Mouse (Mus musculus) heart, postnatal 10 days (tissue): ENCODE measurements around the gene Olfr556. TPM values are rescaled to one million over a fixed set of nuclear protein-coding genes. Genes with fewer than 3 reads are reported as not detected.
A peak's percentile ranks its signal among the peaks of the same experiment; 100 is the strongest.
"Not testable (repeated sequence)": the region's sequence is repeated elsewhere in the genome, so short reads cannot be mapped to it uniquely, and the experiment has no call there.

Experiments used
- DNase-seq, 2 experiments: peaks; one replicate each; pipeline ENCODE4 v3.0.0; 2021
- intact Hi-C: fragments of 180-260 bp; cut with DNase I; formaldehyde crosslinking; loops from one replicate; pipeline ENCODE4 v1.15.1; 2025
- total RNA-seq, 2 experiments: library from RNA; stranded (reverse); gene quantifications; 2 replicates each; pipeline ENCODE4 v1.2.3; 2021

Olfr556 gene
- total RNA-seq, result not detected

DNA sequence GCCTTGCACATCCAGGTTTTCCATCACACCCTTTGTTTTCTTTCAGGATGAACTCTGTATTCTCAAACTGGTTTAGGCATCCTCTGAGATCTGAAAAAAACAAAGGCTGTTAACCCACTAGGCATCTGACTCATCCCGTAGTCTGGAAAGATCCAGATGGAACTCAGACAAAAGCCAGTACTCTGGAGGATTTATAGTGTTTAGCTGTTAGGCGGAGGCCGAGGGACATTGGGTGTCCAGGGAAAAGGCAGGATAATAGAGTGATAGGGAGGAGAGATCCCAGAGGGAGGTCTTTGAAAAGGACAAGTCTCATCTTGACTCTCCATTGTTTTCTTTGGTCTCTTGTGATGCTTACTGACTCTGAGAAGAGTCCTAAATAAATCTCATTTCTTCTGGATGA, at the start of gene Olfr556:
Olfr556 (plus strand) TSS at position 301 of the 400 bp plus-strand sequence.
- DNase-seq, result no peak
- intact Hi-C loops, result loop anchor here (2.0 to 10.0 kb wide), 2 partner anchors 90 to 254 kb away; partner anchors contain the start of genes Olfr560 and Olfr78

DNA sequence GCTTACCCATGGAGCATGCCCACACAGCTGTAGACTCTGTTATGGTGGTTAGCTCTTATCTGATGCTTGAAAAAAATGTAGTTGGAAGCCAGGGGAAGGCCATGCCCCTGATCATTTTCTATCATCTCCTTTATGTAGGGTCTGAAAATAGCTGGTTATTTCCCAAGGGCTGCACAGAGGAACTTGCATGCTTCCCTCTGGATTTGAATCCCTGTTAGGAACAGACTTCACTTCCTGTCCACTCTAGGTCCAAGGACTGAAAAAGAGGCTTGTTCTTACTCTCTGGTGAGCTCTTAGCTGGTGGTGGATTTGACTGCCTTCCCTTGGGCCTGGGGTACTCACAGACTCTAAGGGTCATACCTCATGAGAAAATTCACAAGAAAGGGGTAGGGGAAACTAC, 46.6 kb upstream of the Olfr556 start, which contains the start of gene Olfr553:
Olfr553 (minus strand) TSS at position 101 of the 400 bp plus-strand sequence.
- intact Hi-C loops, result no loop called here
- no peak for DNase-seq

DNA sequence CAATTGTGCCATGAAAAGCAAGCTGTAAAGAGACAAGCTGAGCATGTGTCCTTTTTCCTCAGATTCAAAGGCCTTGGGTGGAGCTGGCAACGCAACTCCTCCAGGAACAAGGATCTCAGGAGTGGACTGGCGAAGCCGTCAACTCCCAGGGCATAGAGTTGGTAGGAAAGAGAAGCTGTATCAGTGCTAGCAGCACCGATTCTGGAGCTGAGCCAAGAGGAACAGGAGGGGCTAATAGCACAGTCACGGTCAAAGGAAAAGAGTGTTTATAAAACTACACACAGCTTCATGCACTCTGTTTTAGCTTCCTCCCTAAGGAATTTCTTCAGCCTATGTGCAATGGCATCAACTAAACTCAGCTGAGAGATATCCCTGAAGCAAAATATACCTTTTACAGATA, 45.1 kb upstream of the Olfr556 start:
- peak; percentile 7 to 27 for DNase-seq
- intact Hi-C loops, result no loop called here

DNA sequence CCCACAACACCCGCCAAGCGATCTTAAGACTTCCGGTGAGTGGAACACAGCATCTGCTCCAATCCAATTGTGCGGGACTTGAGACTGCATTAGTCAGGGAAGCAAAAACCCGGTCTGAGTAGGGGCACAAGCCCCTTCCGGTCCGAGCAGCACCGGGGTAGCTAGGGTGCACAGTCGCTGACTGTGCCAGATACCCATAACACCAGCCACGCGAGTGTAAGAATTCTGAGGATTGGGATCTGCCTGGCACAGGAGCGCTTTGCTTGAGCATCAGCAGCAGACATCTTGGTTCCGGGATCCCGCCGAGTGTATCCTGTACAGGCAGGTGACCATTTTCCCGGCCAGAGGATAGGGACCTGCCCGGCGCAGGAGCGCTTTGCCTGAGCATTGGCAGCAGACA, 44.3 kb upstream of the Olfr556 start:
- intact Hi-C loops, DNase-seq: not testable (repeated sequence)

DNA sequence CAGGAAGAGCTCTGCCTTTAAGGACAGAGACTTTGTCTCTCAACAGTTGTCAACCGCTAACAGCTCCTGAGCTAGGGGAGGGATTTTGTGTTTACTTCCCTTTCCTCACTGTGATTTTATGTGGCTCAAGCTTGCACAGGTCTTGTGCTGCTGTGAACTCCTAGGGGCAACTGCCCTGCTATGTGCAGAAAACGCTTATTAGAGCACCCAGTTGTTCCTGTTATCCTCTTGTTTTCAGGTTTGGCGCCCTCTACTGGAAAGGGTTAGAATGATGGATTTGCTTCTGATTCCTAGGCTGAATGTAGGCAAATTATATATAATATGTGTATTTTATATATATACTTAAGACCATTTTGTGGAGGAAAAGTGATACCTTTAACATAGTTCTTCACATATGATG, 28.0 kb upstream of the Olfr556 start:
- peak; percentile 49 to 70 for DNase-seq

DNA sequence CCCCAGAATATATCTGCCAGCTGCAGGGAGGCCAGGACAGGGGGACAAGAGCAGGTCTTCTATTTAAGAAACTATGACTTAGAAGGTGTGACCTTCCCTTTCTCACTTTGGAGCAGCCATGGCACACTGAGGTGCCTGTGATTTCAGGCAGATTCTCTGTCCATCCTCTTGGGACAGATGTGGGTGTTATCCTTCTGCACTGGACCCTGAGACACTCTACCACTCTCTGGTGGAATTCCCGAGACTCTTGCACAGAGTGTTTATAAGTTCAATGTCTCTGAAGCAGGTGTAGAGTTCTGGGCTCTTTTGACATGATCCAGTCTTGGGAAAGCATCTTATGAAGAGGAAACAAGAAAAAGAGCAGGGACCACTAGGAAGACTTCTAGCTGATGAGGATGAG, 26.6 kb upstream of the Olfr556 start, which contains the start of gene Olfr554:
Olfr554 (plus strand) TSS at position 301 of the 400 bp plus-strand sequence.
- no peak for DNase-seq
- intact Hi-C loops, result no loop called here

More for the DNA sequence above, 28.0 kb upstream of the Olfr556 start:
- intact Hi-C loops, result loop anchor here (1.0 kb wide), 1 partner anchor 123 kb away; no protein-coding TSS in a partner anchor

DNA sequence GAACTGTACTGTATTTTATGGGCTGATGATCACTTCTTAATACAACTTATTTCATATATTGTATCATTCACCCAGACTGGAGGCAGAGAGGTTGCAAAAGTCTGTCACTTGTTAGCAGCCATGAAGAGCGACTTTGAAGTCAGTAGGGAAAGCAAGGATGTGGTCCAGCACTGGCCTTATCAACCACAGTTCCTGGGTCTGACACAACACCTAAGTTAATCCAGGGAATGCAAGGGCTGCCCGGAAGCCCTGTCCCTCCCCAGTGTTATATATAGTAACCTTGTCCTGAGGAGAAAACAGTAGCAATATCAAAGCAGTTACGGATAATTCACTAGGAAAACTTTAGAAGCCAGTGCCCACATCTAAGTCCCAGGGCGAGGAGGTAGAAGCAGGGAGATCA, 19.8 kb upstream of the Olfr556 start:
- intact Hi-C loops, result not testable (repeated sequence)
- peak in 1 of 2 experiments; percentile 12 for DNase-seq

DNA sequence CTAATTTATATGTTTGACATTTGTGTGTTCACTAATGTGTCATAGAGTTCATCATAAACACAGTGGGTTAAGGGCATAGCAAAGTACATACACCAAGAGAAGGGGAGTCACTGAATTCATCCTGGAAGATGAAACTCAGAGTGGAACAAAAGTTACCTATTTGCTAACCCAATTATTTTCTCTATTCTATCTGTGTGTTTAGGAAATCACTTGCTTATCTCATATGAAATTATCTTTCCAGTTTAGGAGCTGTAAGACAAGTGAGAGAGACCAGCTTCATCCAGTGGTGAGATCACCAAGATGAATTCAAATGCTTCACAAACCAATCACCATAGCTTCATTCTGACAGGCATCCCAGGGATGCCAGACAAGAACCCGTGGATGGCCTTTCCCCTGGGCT, 6.2 kb upstream of the Olfr556 start, which contains the start of gene Olfr555:
Olfr555 (plus strand) TSS at position 301 of the 400 bp plus-strand sequence.
- no peak for DNase-seq
- intact Hi-C loops, result no loop called here

DNA sequence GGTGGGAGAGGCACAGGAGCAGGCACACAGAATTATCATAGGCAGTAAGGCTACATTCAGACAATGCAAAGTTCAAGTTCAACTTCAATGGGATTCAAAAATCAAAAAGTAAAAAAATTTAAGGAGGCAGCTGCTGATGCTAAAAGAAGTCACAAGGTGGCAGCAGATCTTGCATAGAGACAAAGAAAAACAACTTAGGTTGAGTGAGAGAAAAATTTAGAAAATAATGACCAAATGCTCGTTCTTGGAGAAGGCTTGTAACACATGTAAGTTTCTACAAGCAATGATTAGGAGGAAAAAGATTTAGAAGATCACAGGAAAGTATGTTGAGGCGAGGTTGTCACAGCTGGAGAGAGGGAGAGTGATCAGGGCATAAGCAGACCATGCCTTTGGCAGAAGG, 679 bp downstream of the Olfr556 start:
- intact Hi-C loops, result loop anchor here (2.0 to 10.0 kb wide), 2 partner anchors 89 to 253 kb away; partner anchors contain the start of genes Olfr560 and Olfr78
- DNase-seq, result peak in 1 of 2 experiments; percentile 26

DNA sequence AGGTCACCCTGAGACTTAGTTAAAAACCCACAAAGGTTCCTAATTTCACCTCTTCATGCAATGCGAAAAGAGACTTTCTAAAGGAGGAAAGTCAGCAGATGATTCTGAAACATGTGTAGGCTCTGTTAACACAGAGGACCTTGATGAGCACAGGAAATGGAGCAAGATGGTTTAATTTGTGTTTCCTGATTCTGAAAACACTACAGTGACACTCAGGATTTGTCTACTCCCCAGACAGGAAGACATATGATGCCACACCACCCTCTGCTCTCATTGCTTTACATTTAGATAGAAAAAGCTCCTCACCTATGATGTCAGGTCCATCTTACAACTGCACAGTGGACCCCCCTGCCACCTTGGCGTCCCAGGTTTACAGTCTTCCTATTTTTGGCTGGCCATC, 11.5 kb downstream of the Olfr556 start:
- no peak for DNase-seq
- intact Hi-C loops, result no loop called here

DNA sequence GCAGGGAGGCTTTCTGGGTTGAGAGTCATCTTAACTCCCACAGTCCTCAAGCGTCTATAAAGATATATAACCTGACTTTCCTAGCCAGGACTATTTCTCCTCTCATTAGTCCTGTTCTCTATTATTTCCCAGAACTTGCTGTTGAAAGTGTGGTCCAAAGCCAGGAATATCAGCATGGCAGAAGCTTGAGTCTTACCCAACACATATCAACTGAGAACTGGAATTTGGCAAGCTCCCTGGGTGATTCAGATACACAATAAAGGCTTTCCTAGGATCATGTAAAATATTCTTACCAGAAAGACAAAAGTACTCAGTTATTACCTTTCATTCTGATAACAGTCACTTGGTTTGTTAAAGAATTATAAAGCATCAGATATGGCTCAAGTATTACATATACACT, 17.2 kb downstream of the Olfr556 start:
- no peak for DNase-seq
- intact Hi-C loops, result no loop called here

DNA sequence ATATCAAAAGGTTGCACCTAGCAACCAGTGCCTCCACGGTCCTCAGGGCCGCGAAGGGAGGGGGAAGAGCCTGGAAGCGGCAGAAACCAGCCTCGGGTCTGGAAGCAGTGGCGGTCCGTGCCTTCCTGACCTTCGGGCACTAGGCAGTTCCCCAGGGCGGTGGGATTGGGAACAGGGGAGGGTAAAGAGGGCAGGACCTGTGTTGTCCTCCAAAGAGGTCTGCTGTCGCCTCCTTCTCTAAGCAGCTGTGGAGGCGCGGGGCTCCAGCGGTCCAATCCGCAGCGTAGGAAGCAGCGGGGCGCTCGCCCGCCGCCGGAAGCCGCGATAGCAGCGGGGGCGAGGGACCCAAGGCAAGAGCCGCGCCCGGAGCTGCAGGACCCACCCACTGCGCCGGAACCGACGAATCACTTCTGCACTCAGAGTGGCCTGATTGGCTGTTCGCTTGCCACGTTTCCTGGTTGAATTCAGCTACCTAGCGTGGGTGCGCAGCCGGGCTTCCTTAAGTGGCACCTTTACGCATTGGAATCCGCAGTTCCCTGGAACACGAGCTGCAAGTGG, 22.3 kb downstream of the Olfr556 start, which contains the start of gene Trim68:
Trim68 (minus strand) TSS at position 384 of the 558 bp plus-strand sequence.
- intact Hi-C loops, result no loop called here
- DNase-seq, result peak; percentile 92 to 93

DNA sequence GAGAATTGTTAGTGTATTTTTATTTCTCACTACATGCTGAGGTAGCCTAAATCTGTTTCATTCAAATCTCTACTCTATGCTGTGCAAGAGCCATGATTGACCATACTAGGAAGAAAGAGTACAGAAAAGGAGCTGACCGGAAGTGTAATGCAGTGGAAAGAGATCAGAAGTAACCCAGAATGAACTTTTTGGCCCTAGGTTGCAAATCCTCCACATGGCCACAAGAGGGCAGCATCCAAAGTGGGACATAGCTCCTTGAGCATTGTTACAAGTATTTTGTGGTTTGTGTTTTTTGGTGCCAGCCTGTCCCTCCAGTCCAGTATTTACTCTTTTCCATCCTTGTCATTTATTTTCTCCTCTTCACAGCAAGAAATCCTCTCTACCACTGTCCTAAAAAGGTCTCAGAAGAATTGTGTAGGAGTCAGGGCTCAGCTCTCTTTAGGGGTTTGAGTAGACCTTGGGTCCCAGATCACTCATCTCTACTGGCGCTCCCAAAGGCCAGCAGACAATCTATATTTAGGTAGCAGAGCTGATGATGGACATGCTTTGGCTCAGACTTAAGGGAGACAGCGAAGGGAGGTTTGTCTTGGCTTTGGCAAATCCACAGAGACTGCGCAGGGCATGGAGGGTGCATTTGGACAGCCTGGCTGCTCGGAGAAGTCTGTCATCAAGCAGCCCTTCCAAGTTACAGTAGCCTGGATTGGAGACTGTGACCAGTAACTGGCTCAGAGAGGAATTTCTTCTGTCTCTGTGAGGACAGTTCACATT, 30.8 kb downstream of the Olfr556 start, which contains the start of gene Olfr557:
Olfr557 (plus strand) TSS at position 553 of the 768 bp plus-strand sequence.
- DNase-seq, result peak; percentile 36 to 71
- intact Hi-C loops, result loop anchor here (10.0 kb wide), 1 partner anchor 219 kb away; the partner anchor contains the start of gene Olfr571

DNA sequence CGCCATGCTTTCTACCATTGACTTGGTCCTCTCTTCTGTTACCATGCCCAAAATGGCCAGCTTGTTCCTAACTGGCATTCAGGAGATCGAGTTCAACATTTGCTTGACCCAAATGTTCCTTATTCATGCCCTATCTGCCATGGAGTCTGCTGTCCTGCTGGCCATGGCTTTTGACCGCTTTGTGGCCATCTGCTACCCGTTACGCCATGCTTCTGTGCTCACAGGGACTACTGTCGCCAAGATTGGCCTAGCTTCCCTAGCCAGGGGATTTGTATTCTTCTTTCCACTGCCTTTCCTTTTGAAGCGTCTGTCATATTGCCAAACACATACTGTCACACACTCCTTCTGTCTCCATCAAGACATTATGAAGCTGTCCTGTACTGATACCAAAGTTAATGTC, 33.8 kb downstream of the Olfr556 start:
- intact Hi-C loops, result loop anchor here (10.0 kb wide), 1 partner anchor 216 kb away; the partner anchor contains the start of gene Olfr571
- DNase-seq, result no peak

DNA sequence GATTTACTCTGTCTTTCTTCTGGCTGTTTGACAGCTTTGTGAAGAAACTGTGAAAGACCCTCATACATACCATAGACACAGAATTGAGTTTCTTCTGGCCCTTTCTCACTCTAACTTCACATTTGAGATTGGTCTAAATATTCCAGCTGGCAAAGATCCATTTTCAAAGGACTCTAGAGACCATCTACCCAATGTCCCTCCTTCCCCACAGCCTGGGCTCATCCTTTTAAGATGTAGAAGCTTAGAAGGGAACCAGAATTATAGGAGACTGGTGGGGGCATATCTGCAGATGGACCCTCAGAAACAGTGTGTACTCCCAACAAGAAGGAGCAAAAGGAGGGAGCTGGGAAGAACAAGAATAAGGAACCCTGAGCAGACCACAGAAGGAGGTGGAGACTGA, 37.2 kb downstream of the Olfr556 start, which contains the start of gene Olfr558:
Olfr558 (plus strand) TSS at position 301 of the 400 bp plus-strand sequence.
- intact Hi-C loops, result no loop called here
- DNase-seq, result no peak

DNA sequence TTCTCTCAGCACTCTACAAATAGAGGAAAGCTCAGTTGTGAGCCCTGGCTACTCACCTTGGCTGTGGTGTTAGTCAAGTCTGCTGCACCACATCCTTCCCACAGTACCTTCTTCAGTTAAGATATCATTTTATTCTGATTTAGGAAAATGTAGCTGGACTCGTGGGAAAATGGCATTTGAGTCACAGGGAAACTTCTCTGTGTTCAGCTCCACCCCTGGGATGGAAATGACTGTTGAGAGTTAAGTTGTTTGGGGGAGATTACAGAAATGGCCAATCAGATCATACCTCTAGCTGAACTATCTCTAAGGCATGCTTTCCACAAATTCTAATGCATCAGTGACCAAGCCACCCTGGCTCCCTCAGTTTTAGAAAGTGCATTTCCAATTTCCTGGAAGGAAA, 54.3 kb downstream of the Olfr556 start, which contains the start of gene Olfr33:
Olfr33 (minus strand) TSS at position 101 of the 400 bp plus-strand sequence.
- intact Hi-C loops, result no loop called here
- no peak for DNase-seq

Other genes with a start within 250 kb of the Olfr556 start
- gene Rrm1, start 223.2 kb upstream of the Olfr556 start, total RNA-seq, result 10 to 100 TPM; 36.2 to 41.2 TPM
- gene Olfr543, start 183.2 kb upstream of the Olfr556 start, total RNA-seq, result not detected
- not detected for gene Olfr544, start 176.6 kb upstream of the Olfr556 start, total RNA-seq
- not detected for gene Olfr545, start 165.3 kb upstream of the Olfr556 start, total RNA-seq
- not detected for gene Olfr547, start 130.2 kb upstream of the Olfr556 start, total RNA-seq
- not detected for gene Olfr548-ps1, start 124.0 kb upstream of the Olfr556 start, total RNA-seq
- not detected for gene Olfr549, start 115.0 kb upstream of the Olfr556 start, total RNA-seq
- 1 to 10 TPM; 5.2 to 5.7 TPM for gene Trim21, start 99.4 kb upstream of the Olfr556 start, total RNA-seq
- under 1 TPM in 1 of 2 experiments, not detected in 1; 0.24 TPM for gene Olfr550, start 93.5 kb upstream of the Olfr556 start, total RNA-seq
- not detected for gene Olfr551, start 73.0 kb upstream of the Olfr556 start, total RNA-seq
- gene Olfr552, start 67.1 kb upstream of the Olfr556 start, total RNA-seq, result under 1 TPM; 0.12 to 0.24 TPM
- not detected for gene Olfr553, start 46.7 kb upstream of the Olfr556 start, total RNA-seq
- not detected for gene Olfr554, start 26.5 kb upstream of the Olfr556 start, total RNA-seq
- gene Olfr555, start 6.1 kb upstream of the Olfr556 start, total RNA-seq, result not detected
- 10 to 100 TPM in 1 of 2 experiments, 1 to 10 TPM in 1; 6.9 to 10.6 TPM for gene Trim68, start 22.4 kb downstream of the Olfr556 start, total RNA-seq
- not detected for gene Olfr557, start 31.0 kb downstream of the Olfr556 start, total RNA-seq
- 1 to 10 TPM; 6.2 TPM for gene Olfr558, start 37.3 kb downstream of the Olfr556 start, total RNA-seq
- gene Olfr33, start 54.2 kb downstream of the Olfr556 start, total RNA-seq, result not detected
- not detected for gene Olfr559, start 62.6 kb downstream of the Olfr556 start, total RNA-seq
- gene Olfr560, start 94.5 kb downstream of the Olfr556 start, total RNA-seq, result under 1 TPM; 0.12 to 0.57 TPM
- 1 to 10 TPM; 2.1 to 2.2 TPM for gene Olfr78, start 94.6 kb downstream of the Olfr556 start, total RNA-seq
- not detected for gene Olfr561, start 106.3 kb downstream of the Olfr556 start, total RNA-seq
- not detected for gene Olfr564, start 138.6 kb downstream of the Olfr556 start, total RNA-seq
- not detected for gene Olfr566, start 193.9 kb downstream of the Olfr556 start, total RNA-seq
- gene Olfr568, start 212.2 kb downstream of the Olfr556 start, total RNA-seq, result not detected
- not detected for gene Olfr569, start 226.0 kb downstream of the Olfr556 start, total RNA-seq
- gene Olfr570, start 229.7 kb downstream of the Olfr556 start, total RNA-seq, result not detected